Mouse (Mus musculus): ENCODE data around the gene Selenok.

The Selenok gene

GRCm38 (mm10) chr14:29968075-29968821 is at the start of gene Selenok:
Gene Selenok, plus strand, starts transcription at chr14:29968308.
- DNase-seq = peak; percentile 100

- DNase-seq = no peak
Measured at GRCm38 (mm10) chr14:29928966-29929365, 39.1 kb upstream of the Selenok start.

- DNase-seq = no peak
Measured at GRCm38 (mm10) chr14:29935516-29935915, 32.6 kb upstream of the Selenok start.

- no peak for DNase-seq
Measured at GRCm38 (mm10) chr14:29937466-29937865, 30.6 kb upstream of the Selenok start.

- no peak for DNase-seq
Measured at GRCm38 (mm10) chr14:29939600-29940312, 28.4 kb upstream of the Selenok start.

GRCm38 (mm10) chr14:29940313-29940812 is 27.7 kb upstream of the Selenok start:
- DNase-seq = no peak

GRCm38 (mm10) chr14:29940877-29941276 is 27.2 kb upstream of the Selenok start:
- peak; percentile 60 for DNase-seq

- DNase-seq = no peak
Measured at GRCm38 (mm10) chr14:29946761-29947309, 21.3 kb upstream of the Selenok start.

GRCm38 (mm10) chr14:29950805-29951204 is 17.3 kb upstream of the Selenok start:
- no peak for DNase-seq

- no peak for DNase-seq
Measured at GRCm38 (mm10) chr14:29957393-29957792, 10.7 kb upstream of the Selenok start.

- DNase-seq = peak; percentile 10
Measured at GRCm38 (mm10) chr14:29967611-29968010, 497 bp upstream of the Selenok start.

GRCm38 (mm10) chr14:29971446-29971845 is 3.3 kb downstream of the Selenok start:
- no peak for DNase-seq

GRCm38 (mm10) chr14:29971993-29972392 is 3.9 kb downstream of the Selenok start:
- DNase-seq = peak; percentile 13

- no peak for DNase-seq
Measured at GRCm38 (mm10) chr14:29976927-29977326, 8.8 kb downstream of the Selenok start.

GRCm38 (mm10) chr14:29978254-29979204 is 10.4 kb downstream of the Selenok start, which contains the start of gene Actr8:
Gene Actr8, plus strand, starts transcription at chr14:29978337.
- peak; percentile 93 for DNase-seq

GRCm38 (mm10) chr14:29980447-29981205 is 12.5 kb downstream of the Selenok start:
- peak; percentile 45 for DNase-seq

GRCm38 (mm10) chr14:29986096-29986495 is 18.0 kb downstream of the Selenok start:
- no peak for DNase-seq

- DNase-seq = no peak
Measured at GRCm38 (mm10) chr14:29987276-29987675, 19.2 kb downstream of the Selenok start.

GRCm38 (mm10) chr14:29987739-29988138 is 19.6 kb downstream of the Selenok start:
- DNase-seq = no peak

- DNase-seq = no peak
Measured at GRCm38 (mm10) chr14:29988337-29988736, 20.2 kb downstream of the Selenok start.

GRCm38 (mm10) chr14:29994976-29995375 is 26.9 kb downstream of the Selenok start:
- DNase-seq = no peak

Data from lung, postnatal 36 days (tissue).